Mouse (Mus musculus): ENCODE data around the gene Ythdf2. TPM values are rescaled to one million over a fixed set of nuclear protein-coding genes. Genes with fewer than 3 reads are reported as not detected.

Ythdf2 gene
- polyA plus RNA-seq, 1 experiment from 2014 or later: 73.7 TPM

- Histone ChIP-seq H3K27ac (ENCODE audit: low read length) (no peak within 1 kb of the TSS), H3K4me1 (ENCODE audit: control insufficient read depth, insufficient read depth, low read length) (peaks cover 3% of the 10 kb centered on the region; the same call in 1 of the 2 replicates), H3K4me2 (ENCODE audit: low read depth, low read length) (peak within 1 kb of the TSS; percentile 91), H3K9ac (ENCODE audit: low read depth, low read length) (peak within 1 kb of the TSS; percentile 56; the same call in 1 of the 2 replicates), H3K27me3 (replicated peaks; ENCODE audit: control insufficient read depth, insufficient read depth, low read length) (peaks cover 24% of the 10 kb centered on the region), H3K36me3 (ENCODE audit: control insufficient read depth, insufficient read depth, low read length) (no peaks in the 10 kb centered on the region), H3K9me3 (ENCODE audit: control insufficient read depth, low read length) (no peaks in the 10 kb centered on the region), H3K4me3 (ENCODE audit: low read length) (peak within 1 kb of the TSS; percentile 50)
- WGBS: under 1% methylated on average over 84 of the region's 89 CpGs
- ATAC-seq: peak; percentile 58
These were observed 67.8 kb downstream of the Ythdf2 start, which contains the start of gene Oprd1 for GRCm38 (mm10) chr4:132144080-132144841. Oprd1 (minus strand) TSS chr4:132144486.

GRCm38 (mm10) chr4:132138640-132139039 lies 73.5 kb downstream of the Ythdf2 start:
- 96% methylated on average over 2 of the region's 2 CpGs for WGBS
- H3K27me3 ChIP-seq (replicated peaks; ENCODE audit: control insufficient read depth, insufficient read depth, low read length): peaks cover 4% of the 10 kb centered on the region; the same call in 1 of the 2 replicates
- no peaks in the 10 kb centered on the region for H3K9me3 ChIP-seq (ENCODE audit: control insufficient read depth, low read length)
- H3K36me3 ChIP-seq (ENCODE audit: control insufficient read depth, insufficient read depth, low read length): no peaks in the 10 kb centered on the region
- no peak for ATAC-seq
- no peak overlapping the region for H3K4me2 ChIP-seq (ENCODE audit: low read depth, low read length)
- no peak overlapping the region for H3K4me3 ChIP-seq (ENCODE audit: low read length)
- H3K9ac ChIP-seq (ENCODE audit: low read depth, low read length): no peak overlapping the region
- no peaks in the 10 kb centered on the region for H3K4me1 ChIP-seq (ENCODE audit: control insufficient read depth, insufficient read depth, low read length)
- no peak overlapping the region for H3K27ac ChIP-seq (ENCODE audit: low read length)

GRCm38 (mm10) chr4:132137013-132137412 lies 75.1 kb downstream of the Ythdf2 start:
- no peak overlapping the region for H3K4me3 ChIP-seq (ENCODE audit: low read length)
- no peak overlapping the region for H3K9ac ChIP-seq (ENCODE audit: low read depth, low read length)
- H3K4me2 ChIP-seq (ENCODE audit: low read depth, low read length): no peak overlapping the region
- no peak overlapping the region for H3K27ac ChIP-seq (ENCODE audit: low read length)
- H3K4me1 ChIP-seq (ENCODE audit: control insufficient read depth, insufficient read depth, low read length): no peaks in the 10 kb centered on the region
- H3K36me3 ChIP-seq (ENCODE audit: control insufficient read depth, insufficient read depth, low read length): no peaks in the 10 kb centered on the region
- no peaks in the 10 kb centered on the region for H3K9me3 ChIP-seq (ENCODE audit: control insufficient read depth, low read length)
- WGBS: 80% methylated on average over 7 of the region's 7 CpGs
- no peaks in the 10 kb centered on the region for H3K27me3 ChIP-seq (replicated peaks; ENCODE audit: control insufficient read depth, insufficient read depth, low read length)
- ATAC-seq: no peak

Small RNA genes lying within 50 kb of the gene (microRNA-seq; reads per million reads assigned to microRNA genes)
- gene Gm22033: not detected

Other genes starting within 250 kb of the Ythdf2 start
- not detected in 2 replicates for gene Gm10300, start 137.6 kb downstream of the Ythdf2 start, polyA plus RNA-seq (2015; fragmentation: Nextera tagmentation; extraction: Ambion mirVana)
- 41.5 and 46.8 TPM in 2 replicates for gene Epb41, start 137.0 kb downstream of the Ythdf2 start, polyA plus RNA-seq (2015; fragmentation: Nextera tagmentation; extraction: Ambion mirVana)
- 0.22 and 0.26 TPM in 2 replicates for gene Oprd1, start 67.8 kb downstream of the Ythdf2 start, polyA plus RNA-seq (2015; fragmentation: Nextera tagmentation; extraction: Ambion mirVana)
- 25.9 and 30.2 TPM in 2 replicates for gene Gmeb1, start 49.3 kb upstream of the Ythdf2 start, polyA plus RNA-seq (2015; fragmentation: Nextera tagmentation; extraction: Ambion mirVana)
- 39.8 and 41.1 TPM in 2 replicates for gene Taf12, start 62.1 kb upstream of the Ythdf2 start, polyA plus RNA-seq (2015; fragmentation: Nextera tagmentation; extraction: Ambion mirVana)
- gene Rab42, start 91.1 kb upstream of the Ythdf2 start, polyA plus RNA-seq (2015; fragmentation: Nextera tagmentation; extraction: Ambion mirVana): 5.3 and 7.8 TPM in 2 replicates
- gene Trnau1ap, start 117.2 kb upstream of the Ythdf2 start, polyA plus RNA-seq (2015; fragmentation: Nextera tagmentation; extraction: Ambion mirVana): 79.6 and 81.1 TPM in 2 replicates
- 82.2 and 90.6 TPM in 2 replicates for gene Rcc1, start 141.3 kb upstream of the Ythdf2 start, polyA plus RNA-seq (2015; fragmentation: Nextera tagmentation; extraction: Ambion mirVana)
- gene Phactr4, start 210.2 kb upstream of the Ythdf2 start, polyA plus RNA-seq (2015; fragmentation: Nextera tagmentation; extraction: Ambion mirVana): 15.9 and 17.2 TPM in 2 replicates

Data from intestine, embryonic 16.5 days (tissue).